Comparison of ENCODE assay signal across 1 mouse cellular context in the genomic region with DNA sequence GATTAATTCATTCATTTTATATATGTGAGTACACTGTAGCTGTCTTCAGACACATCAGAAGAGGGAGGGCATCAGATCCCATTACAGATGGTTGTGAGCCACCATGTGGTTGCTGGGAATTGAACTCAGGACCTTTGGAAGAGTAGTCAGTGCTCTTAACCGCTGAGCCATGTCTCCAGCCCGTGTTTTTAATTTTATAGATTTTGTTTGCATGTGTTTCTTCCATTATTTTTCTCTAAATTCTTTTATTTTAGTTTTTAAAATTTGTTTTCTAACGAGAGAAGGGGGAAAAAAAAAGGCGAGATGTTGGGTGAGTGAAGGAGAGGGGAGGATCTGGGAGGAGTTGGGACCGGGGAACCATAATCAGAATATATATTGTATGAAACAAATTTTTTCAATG.
TF ChIP-seq lines count a peak whose summit lies in the region.

No protein-coding gene starts in this region.

TF ChIP-seq in MEL, 35 proteins besides CTCF, POLR2A, EP300 and RAD21:
- TF ChIP-seq TBP (IDR thresholded peaks at IDR 0.05; ENCODE audit: low read depth, low read length), result peak; percentile 93
TF ChIP-seq in MEL: peak in this region for 1; not testable (repeated sequence) for 34.
